Mouse (Mus musculus) regulatory T cell (primary cell): Measurements from ENCODE around the gene Sec22c.

Experiments
- in situ Hi-C: fragments of 300-600 bp; cut with MboI, MseI; formaldehyde crosslinking; loops from one replicate; pipeline ENCODE4 v1.15.1; 2025; ENCODE audit warnings: high pct_unique_total_duplicates

Sec22c gene

DNA sequence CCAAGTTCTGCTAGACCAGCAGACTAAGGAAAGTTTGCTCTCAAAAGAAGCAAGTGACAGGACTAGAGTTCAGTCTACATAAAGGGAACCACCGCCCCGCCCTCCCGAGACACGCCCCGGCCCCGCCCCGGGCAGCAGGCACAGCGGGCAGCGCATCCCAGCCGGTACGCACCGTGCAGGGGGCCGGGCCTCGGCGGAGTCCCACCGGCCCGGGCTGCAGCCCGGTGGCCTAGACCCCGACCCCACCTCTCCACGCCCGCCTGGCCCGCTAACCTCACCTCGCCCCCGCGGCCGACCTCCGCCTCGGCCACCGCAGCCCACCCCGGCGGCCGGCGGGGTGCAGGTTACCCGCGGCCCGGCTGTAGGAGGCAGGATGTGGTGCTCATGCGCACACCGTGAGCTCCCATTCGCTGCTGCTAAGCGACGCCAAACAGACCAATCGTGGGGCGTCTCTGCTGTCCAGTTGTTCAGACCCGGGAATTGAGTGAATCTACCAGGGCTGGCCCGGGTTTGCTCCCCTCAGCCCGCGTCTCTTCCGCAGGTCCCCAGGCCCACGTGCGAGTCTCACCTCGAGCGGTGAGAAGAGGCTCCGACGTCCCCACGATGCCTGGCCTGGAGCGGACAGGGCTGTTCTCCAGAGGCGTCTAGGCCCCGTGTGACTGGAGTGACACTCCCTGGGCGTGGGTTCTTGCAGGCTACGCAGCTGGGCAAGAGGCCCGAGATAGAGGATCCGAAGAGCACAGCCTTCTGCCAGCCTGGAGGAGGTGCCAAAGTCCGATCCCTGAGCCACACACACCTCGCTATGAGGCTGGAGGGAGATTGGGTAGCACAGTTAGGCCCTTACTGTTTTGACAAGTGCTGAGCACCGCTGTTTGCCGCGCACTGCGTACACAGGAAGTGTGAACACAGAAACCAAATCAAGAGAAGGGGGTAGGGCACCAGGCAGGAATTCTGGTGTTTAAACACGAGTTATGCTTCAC, at the start of gene Sec22c:
Gene Sec22c, minus strand, starts transcription at position 845 of the 980 bp plus-strand sequence.
- in situ Hi-C loops = loop anchor here (5.0 to 25.0 kb wide), 2 partner anchors 142 to 1118 kb away; no protein-coding TSS in a partner anchor

- in situ Hi-C loops = loop anchor here (25.0 kb wide), 1 partner anchor 1233 kb away; no protein-coding TSS in a partner anchor
Measured at GRCm38 (mm10) chr9:121754624-121755023, 49.3 kb upstream of the Sec22c start.

- in situ Hi-C loops = loop anchor here (25.0 kb wide), 1 partner anchor 1235 kb away; no protein-coding TSS in a partner anchor
Measured at GRCm38 (mm10) chr9:121752774-121753173, 47.5 kb upstream of the Sec22c start.

GRCm38 (mm10) chr9:121744051-121744450, 38.8 kb upstream of the Sec22c start:
- in situ Hi-C loops = no loop called here

DNA sequence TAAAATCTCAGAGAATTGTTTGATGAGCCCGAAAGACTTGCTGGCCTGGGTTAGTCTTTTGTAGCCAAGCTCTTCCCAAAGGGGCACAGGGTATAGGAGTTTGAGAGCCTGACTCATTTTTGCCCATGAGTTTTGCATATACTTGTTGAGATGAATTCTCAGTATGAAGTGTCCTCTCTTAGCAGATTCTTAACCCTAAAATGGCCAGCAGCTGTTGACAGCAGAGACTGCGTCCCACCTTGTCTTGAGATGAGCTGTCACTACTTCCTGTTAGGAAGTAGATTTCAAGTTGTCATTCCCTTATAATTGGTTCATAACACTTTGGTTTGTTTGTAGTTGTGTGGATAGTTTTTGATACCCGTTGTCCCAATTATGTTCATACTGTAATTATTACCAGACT, 35.9 kb upstream of the Sec22c start:
- in situ Hi-C loops = no loop called here

DNA sequence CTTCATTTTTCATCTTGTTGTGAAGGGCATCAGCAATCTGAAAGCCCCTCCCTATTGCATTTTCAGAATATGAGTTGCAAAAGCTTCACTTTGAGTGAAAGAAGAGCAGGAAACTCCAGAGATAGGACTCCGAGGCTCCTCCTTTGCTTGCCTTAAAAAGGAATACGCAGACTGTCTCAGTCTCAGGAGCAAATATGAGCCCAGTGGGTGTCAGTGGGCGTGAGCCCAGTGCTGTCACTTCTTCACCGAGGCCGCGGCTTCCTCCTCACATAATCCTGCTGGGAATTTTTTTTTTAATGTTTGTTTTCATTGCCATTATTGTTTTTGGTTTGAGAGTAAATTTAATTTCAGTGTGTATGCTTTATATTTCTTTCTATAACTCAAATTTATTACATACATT, 35.2 kb upstream of the Sec22c start:
- in situ Hi-C loops = no loop called here

DNA sequence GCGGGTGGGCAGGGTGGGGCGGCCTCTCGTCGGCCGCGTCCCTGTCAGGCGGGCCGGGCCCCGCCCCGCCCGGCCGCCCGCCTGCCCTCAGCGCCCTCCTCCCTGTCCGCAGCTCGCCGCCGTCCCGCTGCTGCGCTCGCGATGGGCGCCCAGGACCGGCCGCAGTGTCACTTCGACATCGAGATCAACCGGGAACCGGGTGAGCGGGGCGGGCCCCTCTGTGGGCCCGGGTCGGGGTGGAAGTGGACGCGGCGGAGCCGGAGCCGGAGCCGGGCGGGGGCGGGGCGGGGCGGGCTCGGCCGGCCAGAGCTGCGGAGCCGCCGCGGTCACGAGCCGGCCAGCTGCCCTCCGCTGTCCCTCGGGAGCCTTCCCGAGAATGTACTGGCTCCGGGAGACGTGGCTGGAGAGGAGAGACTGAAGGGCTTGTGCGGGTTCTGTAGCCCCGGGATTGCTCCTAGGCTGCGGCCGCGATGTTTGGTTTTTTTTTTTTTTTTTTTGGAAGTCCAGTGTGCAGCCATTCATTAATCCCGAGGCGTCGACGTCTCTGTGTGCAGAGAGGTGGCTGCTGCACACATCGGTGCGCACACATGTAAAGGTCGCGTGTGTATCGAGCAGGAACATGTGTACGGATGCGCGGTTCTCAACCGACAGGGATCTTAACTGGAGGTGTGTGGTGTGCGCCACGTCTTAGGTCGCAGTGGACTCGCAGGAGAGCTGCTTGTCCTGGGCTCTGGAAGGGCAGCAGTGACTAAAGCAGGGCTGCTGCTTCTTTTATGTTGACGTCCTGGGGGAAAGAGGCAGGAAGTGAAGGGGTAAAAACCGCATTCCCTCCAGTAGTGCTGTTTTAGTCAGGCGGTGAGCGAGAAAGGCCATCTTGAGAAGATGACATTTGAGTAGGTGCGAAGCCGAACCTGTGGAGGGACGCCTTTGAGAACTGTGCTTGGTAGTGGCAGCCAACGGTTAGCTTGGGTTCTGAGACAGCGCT, 14.3 kb upstream of the Sec22c start:
- in situ Hi-C loops = loop anchor here (10.0 to 25.0 kb wide), 2 partner anchors 1132 to 1645 kb away; partner anchors contain the start of gene Lars2

DNA sequence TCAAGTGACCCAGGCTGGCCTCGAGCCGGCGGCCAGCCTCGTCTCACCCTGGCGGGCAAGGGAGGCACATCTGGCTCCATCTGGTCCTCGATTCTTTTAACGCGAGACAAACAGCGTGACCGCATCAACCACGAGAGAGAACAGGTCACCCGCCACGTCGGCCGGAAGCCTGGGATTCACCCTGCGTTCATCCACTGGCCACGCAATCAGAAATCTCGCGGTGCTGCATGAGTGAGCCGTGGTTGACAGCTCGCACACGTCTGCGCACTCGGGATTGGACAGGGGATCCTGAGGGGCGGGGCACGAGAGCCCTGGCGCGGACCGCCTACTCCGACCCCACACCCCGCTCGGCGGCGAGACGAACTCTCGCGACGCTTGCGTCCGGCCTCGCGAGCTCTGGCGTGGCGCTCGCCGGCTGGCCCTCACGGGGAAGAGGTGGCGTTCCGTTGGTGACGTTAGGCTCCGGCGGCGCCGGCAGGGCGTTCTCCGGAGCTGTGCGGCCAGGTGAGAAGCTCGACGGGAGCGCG, 13.6 kb upstream of the Sec22c start, which contains the start of gene Nktr:
Gene Nktr, plus strand, starts transcription at position 378 of the 527 bp plus-strand sequence.
- in situ Hi-C loops = loop anchor here (10.0 to 25.0 kb wide), 2 partner anchors 1132 to 1646 kb away; partner anchors contain the start of gene Lars2

DNA sequence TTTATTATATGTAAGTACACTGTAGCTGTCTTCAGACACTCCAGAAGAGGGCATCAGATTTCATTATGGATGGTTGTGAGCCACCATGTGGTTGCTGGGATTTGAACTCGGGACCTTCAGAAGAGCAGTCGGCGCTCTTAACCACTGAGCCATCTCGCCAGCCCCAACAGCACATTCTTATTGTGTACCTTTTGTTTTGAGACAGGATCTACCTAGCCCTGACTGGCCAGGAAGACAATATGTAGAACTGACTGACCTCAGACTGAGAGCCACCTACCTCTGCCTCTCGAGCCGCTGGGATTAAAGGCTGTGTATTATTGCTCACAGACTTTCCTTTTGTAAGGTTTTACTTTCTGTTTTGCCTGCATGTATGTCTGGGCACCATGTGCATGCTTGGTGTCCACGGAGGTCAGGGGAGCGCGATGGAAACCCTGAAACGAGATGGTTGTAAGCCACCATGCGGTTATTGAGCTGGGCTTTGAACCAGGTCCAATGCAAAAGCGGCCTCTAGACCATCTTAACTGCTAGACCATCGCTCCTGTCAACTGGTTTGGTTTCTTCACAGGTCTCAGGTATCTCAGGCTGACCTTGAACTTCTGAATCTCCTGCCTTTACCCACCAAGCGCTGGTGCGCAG, 12.9 kb upstream of the Sec22c start:
- in situ Hi-C loops = loop anchor here (10.0 to 25.0 kb wide), 2 partner anchors 1131 to 1647 kb away; partner anchors contain the start of gene Lars2

DNA sequence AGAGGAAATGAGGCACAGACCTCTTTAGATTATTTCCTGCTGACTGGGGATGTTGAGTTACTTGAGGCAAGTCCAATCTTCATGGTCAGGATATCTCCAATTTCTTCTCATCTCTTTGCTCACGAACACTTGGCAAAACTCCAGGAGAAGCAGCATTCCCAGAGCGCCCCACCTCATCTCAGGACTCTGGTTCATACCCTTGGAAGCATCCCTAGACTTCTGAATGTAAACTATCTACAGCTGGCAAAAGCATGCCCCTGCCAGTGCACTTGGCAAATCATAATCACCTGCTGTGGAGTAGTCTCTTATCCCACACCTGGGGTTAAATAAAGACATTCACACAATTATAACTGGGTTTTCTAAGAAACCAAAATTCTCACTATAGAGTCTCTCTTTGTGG, 11.8 kb upstream of the Sec22c start:
- in situ Hi-C loops = loop anchor here (10.0 to 25.0 kb wide), 2 partner anchors 1130 to 1648 kb away; partner anchors contain the start of gene Lars2

GRCm38 (mm10) chr9:121710584-121710975, 5.3 kb upstream of the Sec22c start:
- in situ Hi-C loops = loop anchor here (10.0 to 25.0 kb wide), 2 partner anchors 1123 to 1654 kb away; partner anchors contain the start of gene Lars2

GRCm38 (mm10) chr9:121709898-121710583, 4.8 kb upstream of the Sec22c start, which contains the start of gene Ss18l2:
Gene Ss18l2, plus strand, starts transcription at chr9:121710329.
- in situ Hi-C loops = loop anchor here (10.0 to 25.0 kb wide), 2 partner anchors 1123 to 1655 kb away; partner anchors contain the start of gene Lars2

- in situ Hi-C loops = loop anchor here (25.0 kb wide), 1 partner anchor 1121 kb away; no protein-coding TSS in a partner anchor
Measured at GRCm38 (mm10) chr9:121708506-121709486, 3.5 kb upstream of the Sec22c start.

DNA sequence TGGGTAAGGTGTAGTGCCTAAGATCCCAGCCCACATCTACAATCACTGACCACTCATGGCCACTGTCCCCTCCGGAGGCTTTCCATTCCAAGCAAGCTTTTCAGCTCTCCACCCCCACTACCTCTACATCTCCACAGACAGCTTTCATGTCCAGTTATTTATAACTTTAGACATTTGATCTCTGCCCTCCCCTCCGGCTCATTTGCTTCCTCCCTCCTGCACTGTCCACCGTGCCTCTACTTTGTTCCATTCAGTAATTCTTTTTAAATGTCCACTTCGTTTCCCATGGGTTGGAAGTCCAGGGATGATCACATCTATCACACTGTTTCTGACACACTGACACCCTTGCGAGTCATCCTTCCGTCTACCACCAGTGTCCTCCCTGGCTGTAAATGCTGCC, 2.5 kb upstream of the Sec22c start:
- in situ Hi-C loops = loop anchor here (25.0 kb wide), 1 partner anchor 1120 kb away; no protein-coding TSS in a partner anchor

DNA sequence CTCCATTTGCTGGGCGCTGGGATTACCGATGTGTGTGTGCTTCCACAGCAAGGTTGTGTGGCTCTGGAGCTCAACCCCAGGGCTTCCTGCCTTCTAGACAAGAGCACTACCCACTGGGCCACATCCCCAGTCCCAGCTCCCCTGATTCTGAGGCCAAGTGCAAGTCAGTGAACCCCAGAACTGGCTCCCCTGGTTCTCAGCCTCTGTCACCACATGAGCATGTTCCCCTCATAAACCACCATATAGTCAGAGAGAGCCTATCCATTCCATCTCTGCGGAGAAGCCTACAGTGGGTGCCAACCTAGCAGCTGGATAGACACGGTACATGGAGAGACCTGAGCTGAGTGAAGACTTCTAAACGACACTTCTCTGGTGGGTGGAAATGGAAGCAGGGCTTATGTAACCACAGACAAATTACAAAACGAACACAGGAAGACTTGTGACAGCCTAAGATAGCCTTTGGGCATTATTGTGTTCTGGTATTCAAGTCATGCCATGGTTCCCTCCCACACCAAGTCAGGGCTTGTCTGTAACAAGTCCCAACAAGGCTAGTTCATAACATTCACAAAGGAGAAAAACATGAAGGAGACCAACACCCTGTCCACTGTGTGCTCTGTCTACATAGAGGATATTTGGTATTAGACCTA, 862 bp upstream of the Sec22c start:
- in situ Hi-C loops = loop anchor here (25.0 kb wide), 1 partner anchor 1119 kb away; no protein-coding TSS in a partner anchor

GRCm38 (mm10) chr9:121704261-121704645, 1.0 kb downstream of the Sec22c start:
- in situ Hi-C loops = loop anchor here (5.0 to 25.0 kb wide), 2 partner anchors 143 to 1117 kb away; no protein-coding TSS in a partner anchor
